Mouse (Mus musculus): ENCODE results near the gene Ttc19. TPM values are rescaled to one million over a fixed set of nuclear protein-coding genes. Genes with fewer than 3 reads are reported as not detected.

Gene Ttc19
- 16.2 and 20.5 TPM in 2 replicates for polyA plus RNA-seq (2016; fragmentation: Nextera tagmentation; extraction: Ambion mirVana)

DNA sequence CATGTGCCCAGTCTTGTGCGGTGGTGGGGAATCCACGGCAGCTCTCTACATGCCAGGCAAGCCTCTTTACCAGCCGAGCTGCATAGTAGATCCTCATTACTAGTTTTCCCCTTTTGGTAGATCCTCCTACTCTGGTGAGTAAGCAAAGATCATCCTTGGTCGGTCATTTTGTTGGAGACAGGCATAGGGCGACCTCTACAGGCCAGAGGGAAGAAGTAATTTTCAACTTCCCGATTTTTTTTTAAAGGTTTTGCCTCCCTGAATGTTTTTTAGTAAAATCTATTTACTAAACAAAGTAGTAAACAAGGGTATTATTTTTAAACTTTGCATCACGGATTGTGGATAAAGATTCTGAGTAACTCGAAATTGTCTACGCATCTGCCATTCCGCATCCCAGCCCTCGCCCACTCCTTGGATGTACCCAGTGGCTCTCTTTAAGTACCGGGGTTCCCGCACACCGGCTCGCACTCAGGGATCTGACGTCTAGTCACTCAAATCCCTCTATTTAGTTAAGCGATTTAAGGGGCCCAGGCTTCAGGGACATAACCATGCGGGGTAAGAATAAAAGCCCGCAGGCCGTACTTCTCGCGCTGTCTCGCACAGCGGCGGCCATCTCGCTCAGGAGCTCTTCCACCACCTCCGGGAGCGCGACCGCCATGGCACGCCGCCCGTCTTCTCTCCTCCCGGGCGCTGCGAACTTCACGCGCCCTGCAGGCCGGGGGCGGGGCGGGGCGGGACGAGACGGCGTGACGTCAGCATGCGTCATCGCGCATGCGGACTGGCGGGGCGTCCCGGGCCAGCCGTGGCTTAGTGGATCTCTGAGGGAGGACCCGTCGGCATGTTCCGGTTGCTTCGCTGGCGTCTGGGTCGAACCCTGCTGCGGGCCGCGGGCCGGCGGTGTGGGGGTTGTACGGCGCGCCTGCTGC lies at the start of gene Ttc19, which contains the start of gene Zswim7:
Gene Ttc19, plus strand, starts transcription at position 799 of the 926 bp plus-strand sequence.
Gene Zswim7, minus strand, starts transcription at position 701 of the 926 bp plus-strand sequence.
- Histone ChIP-seq H3K27me3 (ENCODE audit: insufficient read depth, poor library complexity, severe bottlenecking) (no peaks in the 10 kb centered on the region), H3K4me1 (replicated peaks) (peaks cover 15% of the 10 kb centered on the region), H3K27ac (peak within 1 kb of the TSS; percentile 92), H3K4me3 (peak within 1 kb of the TSS; percentile 93), H3K9me3 (no peaks in the 10 kb centered on the region), H3K36me3 (peaks cover 24% of the 10 kb centered on the region)
- under 1% methylated on average over 67 of the region's 68 CpGs for WGBS
- peak; percentile 93 for DNase-seq (ENCODE audit: low spot score)

DNA sequence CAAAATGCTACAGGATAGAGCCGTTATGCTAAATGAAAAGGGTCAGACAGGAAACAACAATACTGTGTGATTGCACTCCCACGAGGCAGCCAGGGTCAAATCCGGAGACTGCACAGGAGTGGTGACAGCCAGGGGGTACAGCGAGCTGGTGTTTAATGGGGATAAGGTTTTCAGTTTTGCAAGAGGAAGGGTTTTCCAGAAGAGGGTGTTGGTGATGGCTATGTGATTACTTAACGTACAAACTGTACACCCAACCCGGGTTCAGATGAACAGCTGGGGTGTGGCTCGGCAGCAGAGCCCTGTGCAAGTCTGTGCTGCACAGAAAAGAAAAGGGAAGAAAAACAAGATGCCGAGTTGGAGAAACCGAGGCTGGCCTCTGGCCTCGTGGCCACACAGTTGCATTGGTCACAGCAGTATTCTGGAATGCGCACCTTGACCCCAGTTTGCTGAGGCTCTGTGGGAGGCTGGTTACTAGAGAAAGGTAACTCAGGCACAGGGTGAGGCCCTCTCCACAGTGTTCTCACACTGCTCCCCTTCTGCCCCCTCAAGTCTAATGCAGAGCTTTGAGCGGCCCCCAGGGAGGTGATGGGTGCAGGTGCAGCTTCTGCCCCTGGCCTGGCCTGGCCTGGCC lies 40.5 kb upstream of the Ttc19 start:
- Histone ChIP-seq H3K9me3 (peaks cover 8% of the 10 kb centered on the region; the same call in 1 of the 2 replicates), H3K27ac (no peak overlapping the region), H3K4me3 (no peak overlapping the region), H3K4me1 (replicated peaks) (peaks cover 6% of the 10 kb centered on the region), H3K27me3 (ENCODE audit: insufficient read depth, poor library complexity, severe bottlenecking) (no peaks in the 10 kb centered on the region), H3K36me3 (no peaks in the 10 kb centered on the region)
- no peak for DNase-seq (ENCODE audit: low spot score)
- 80% methylated on average over 12 of the region's 12 CpGs for WGBS

DNA sequence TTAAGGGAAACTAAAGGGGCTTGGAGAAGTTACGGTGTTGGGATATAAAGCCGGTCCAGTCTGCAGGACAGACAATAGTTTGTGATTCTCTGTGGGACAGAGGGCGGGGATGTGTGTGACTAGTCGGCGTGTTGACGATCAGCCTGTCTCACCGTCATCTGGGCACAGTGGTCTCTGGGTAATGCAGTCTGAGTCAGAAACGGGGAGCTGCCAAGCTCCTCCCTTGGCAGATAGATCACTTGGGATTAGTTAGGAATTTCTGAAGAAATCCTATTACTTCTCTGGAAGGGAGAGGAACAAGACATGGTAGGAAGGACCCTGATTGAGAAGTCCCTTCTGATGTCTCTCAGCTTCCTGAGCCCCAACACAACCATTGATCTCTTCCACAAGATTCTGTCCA lies 37.4 kb upstream of the Ttc19 start:
- Histone ChIP-seq H3K27ac (no peak overlapping the region), H3K9me3 (peaks cover 11% of the 10 kb centered on the region; the same call in 1 of the 2 replicates), H3K27me3 (ENCODE audit: insufficient read depth, poor library complexity, severe bottlenecking) (peaks cover 19% of the 10 kb centered on the region), H3K36me3 (no peaks in the 10 kb centered on the region), H3K4me3 (no peak overlapping the region), H3K4me1 (replicated peaks) (peaks cover 14% of the 10 kb centered on the region)
- DNase-seq (ENCODE audit: low spot score), result no peak
- 93% methylated on average over 8 of the region's 8 CpGs for WGBS

DNA sequence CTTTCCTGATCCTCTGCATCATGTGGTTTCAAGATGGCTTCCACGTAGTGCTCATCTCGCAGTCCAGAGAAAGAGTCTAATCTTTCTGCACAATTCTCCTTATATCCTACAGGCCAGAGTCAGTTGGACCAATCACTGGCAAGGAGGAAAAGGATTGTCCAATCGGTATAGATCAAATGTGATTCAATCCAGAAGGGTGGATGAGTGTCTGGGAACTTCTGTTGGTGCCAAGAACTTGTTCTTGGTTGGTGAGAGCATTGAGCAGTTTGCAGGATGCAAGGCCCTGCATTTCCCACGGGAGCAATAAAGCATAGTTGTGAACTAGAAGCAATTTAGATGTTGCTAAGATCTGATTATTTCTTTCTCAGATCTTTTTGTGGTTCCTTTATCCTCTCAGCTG lies 36.8 kb upstream of the Ttc19 start:
- Histone ChIP-seq H3K9me3 (peaks cover 11% of the 10 kb centered on the region; the same call in 1 of the 2 replicates), H3K36me3 (no peaks in the 10 kb centered on the region), H3K27me3 (ENCODE audit: insufficient read depth, poor library complexity, severe bottlenecking) (peaks cover 25% of the 10 kb centered on the region), H3K4me1 (replicated peaks) (peaks cover 20% of the 10 kb centered on the region), H3K27ac (no peak overlapping the region), H3K4me3 (no peak overlapping the region)
- 89% methylated on average over 4 of the region's 4 CpGs for WGBS
- DNase-seq (ENCODE audit: low spot score), result no peak

DNA sequence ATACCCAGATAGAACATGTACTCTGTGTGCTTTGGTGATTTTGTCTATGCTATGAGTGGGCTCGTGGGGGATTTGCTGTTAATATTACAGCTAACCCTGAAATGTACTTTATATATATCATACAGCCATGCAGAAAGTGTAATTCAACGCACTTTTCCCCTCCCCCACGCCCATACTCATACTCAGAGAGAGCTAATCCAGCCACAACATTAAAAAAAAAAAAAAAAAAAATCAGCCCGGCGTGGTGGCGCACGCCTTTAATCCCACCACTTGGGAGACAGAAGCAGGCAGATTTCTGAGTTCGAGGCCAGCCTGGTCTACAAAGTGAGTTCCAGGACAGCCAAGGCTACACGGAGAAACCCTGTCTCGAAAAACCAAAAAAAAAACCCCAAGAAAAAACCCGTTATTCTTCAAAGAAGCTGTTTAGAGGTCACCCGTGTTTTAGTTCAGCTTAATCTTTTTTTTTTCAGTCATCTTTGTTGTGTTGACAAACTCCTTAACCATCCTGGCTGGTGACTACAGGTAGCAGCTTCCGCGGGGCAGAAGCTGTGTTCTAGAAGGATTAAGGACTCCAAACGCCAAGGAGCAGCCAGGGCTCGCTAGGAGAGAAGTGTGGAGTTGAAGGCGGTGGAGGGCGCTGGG lies 33.4 kb upstream of the Ttc19 start:
- Histone ChIP-seq H3K36me3 (no peaks in the 10 kb centered on the region), H3K27ac (peak overlapping the region; percentile 75), H3K4me1 (replicated peaks) (peaks cover 32% of the 10 kb centered on the region), H3K27me3 (ENCODE audit: insufficient read depth, poor library complexity, severe bottlenecking) (peaks cover 58% of the 10 kb centered on the region), H3K9me3 (peaks cover 11% of the 10 kb centered on the region; the same call in 1 of the 2 replicates), H3K4me3 (peak overlapping the region; percentile 75)
- DNase-seq (ENCODE audit: low spot score), result no peak
- 41% methylated on average over 18 of the region's 18 CpGs for WGBS

DNA sequence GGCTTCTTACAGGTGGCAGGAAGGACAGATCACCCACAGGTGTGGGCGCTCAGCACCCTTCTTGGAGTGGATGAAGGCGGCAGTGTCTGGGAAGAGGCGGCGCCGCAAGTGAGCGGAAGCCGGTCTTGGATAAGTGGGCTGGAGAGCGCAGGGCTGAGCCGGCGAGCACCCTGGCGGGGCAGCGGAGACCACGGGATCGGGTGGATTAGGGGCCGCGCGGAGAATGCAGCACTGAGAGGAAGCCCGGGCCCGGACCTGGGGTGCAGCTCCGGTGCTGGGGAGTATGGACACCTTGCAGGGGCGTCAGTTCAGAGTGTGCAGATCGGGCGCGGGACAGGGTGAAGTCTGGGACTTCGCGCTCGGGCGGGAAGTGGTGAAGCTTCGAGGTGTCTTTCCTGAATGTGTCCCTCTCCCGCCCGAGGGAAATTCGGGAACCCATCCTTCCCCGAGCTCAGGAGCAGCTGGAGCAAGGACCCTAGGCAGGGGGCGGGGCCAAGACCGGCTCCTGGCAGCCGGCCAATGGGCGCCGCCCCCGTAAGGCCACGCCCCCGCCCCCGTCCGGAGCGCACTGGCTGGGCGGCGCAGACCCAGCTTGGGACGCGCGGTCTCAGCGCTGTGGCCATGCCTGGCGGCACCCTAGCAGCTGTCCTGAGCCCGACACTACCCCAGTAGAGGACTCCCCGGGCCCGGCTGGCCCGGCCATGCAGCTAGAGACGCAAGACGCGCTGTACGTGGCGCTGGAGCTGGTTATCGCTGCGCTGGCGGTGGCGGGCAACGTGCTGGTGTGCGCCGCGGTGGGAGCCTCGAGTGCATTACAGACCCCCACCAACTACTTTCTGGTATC lies 32.6 kb upstream of the Ttc19 start, which contains the start of gene Adora2b:
Gene Adora2b, plus strand, starts transcription at position 584 of the 844 bp plus-strand sequence.
- peak within 1 kb of the TSS; percentile 75 for H3K27ac ChIP-seq
- peaks cover 62% of the 10 kb centered on the region for H3K27me3 ChIP-seq (ENCODE audit: insufficient read depth, poor library complexity, severe bottlenecking)
- H3K4me1 ChIP-seq (replicated peaks), result peaks cover 32% of the 10 kb centered on the region

DNA sequence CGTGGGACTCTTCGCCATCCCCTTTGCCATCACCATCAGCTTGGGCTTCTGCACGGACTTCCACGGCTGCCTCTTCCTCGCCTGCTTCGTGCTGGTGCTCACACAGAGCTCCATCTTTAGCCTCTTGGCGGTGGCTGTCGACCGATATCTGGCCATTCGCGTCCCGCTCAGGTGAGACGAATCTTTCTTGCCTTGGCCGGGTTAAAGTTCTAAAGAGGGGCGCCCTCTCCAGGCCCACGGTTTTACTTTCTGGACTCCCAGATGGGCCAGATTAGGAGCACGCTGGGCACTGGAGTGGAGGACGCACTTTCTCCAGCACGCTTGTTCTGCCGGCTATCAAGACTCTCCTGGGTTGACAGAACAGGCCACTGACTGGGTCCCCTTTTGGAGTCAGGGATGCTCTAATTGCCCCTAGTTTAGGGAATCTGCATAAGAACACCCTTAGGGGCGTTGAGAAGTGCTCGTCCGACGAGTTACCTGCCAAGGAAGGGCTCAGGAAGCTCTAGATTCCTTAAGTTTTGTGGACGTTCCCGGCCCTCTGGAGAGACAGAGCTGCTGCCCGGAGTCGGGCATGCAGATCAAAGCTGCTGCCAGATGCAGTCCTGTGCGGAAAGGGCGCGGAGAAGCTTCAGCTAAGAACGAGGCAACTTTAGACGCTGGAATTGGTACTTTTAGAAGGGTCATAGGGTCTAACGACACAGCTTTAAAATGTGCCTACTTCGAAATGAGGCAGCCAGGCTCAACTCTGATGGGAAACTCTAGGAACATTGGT lies 31.8 kb upstream of the Ttc19 start:
- Histone ChIP-seq H3K27me3 (ENCODE audit: insufficient read depth, poor library complexity, severe bottlenecking) (peaks cover 62% of the 10 kb centered on the region), H3K27ac (peak overlapping the region; percentile 75), H3K4me3 (peak overlapping the region; percentile 75), H3K4me1 (replicated peaks) (peaks cover 32% of the 10 kb centered on the region), H3K9me3 (peaks cover 11% of the 10 kb centered on the region; the same call in 1 of the 2 replicates), H3K36me3 (no peaks in the 10 kb centered on the region)
- peak; percentile 52 for DNase-seq (ENCODE audit: low spot score)
- 4% methylated on average over 35 of the region's 35 CpGs for WGBS

More for the DNA sequence above, 32.6 kb upstream of the Ttc19 start, which contains the start of gene Adora2b:
- Histone ChIP-seq H3K9me3 (peaks cover 11% of the 10 kb centered on the region; the same call in 1 of the 2 replicates), H3K36me3 (no peaks in the 10 kb centered on the region), H3K4me3 (peak within 1 kb of the TSS; percentile 75)
- peak; percentile 91 for DNase-seq (ENCODE audit: low spot score)
- WGBS, result under 1% methylated on average over 69 of the region's 69 CpGs

DNA sequence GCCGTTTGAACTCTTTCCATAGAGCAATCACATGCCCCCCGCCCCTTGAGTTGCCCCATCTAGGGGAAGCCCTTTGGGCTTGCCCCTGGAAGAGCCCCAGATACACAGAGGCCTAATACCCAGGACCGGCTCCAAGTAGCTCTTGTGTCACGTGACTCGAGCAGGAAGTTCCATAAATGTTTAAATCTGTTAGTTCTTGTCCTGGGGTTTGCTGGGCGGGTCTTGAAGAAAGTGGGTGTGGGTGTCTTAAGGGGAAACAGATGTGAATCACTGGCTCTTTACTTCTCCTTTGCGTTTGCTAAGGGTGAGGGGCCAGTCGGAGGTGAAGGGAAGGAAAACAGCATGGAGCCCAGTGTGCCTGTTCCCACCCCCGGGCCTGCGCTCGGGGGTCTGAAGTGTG lies 30.2 kb upstream of the Ttc19 start:
- Histone ChIP-seq H3K4me3 (no peak overlapping the region), H3K36me3 (no peaks in the 10 kb centered on the region), H3K27ac (peak overlapping the region; percentile 62; the same call in 1 of the 2 replicates), H3K4me1 (replicated peaks) (peaks cover 38% of the 10 kb centered on the region), H3K9me3 (no peaks in the 10 kb centered on the region), H3K27me3 (ENCODE audit: insufficient read depth, poor library complexity, severe bottlenecking) (peaks cover 62% of the 10 kb centered on the region)
- peak; percentile 34 for DNase-seq (ENCODE audit: low spot score)
- 61% methylated on average over 11 of the region's 11 CpGs for WGBS

DNA sequence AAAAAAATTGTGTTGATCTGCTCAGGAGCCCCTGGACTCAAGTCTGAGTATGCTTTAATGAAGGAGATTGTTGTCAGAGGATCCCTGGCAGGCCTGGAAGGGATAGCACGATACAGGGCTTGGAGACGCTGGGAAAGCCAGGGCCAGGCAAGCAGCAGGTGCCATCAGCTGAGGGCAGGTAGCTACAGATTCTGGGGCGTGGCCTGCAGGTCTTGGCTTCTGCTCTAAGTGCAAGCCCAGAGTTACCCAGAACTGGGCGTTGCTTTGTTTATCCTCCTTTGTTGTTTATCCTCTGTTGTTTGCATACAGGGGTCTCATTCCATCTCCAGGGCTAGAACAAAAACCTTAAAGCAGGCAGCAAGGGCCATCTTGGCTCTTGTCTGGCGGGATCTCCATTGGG lies 27.9 kb upstream of the Ttc19 start:
- 79% methylated on average over 5 of the region's 5 CpGs for WGBS
- Histone ChIP-seq H3K9me3 (no peaks in the 10 kb centered on the region), H3K36me3 (no peaks in the 10 kb centered on the region), H3K27ac (no peak overlapping the region), H3K4me1 (replicated peaks) (peaks cover 41% of the 10 kb centered on the region), H3K4me3 (no peak overlapping the region), H3K27me3 (ENCODE audit: insufficient read depth, poor library complexity, severe bottlenecking) (peaks cover 46% of the 10 kb centered on the region)
- DNase-seq (ENCODE audit: low spot score), result no peak

DNA sequence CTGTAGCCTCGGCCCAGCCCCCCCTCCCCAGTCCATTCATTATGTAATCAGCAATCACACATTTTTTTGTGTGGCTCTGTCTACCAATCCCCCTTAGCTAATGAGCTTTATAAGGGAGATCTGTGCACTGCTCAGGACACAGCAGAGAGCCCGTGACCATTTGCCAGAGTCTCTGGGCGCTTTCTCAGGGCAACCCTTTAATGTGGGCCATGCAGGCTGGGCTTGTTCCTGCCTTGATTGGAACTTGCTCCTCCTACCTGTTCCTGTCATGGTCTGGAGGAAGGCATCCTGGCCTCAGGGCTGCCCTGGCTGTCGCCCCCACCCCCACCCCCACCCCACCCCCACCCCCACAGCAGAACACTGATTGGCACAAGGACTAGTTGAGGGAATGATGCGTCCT lies 22.1 kb upstream of the Ttc19 start:
- H3K9me3 ChIP-seq, result no peaks in the 10 kb centered on the region
- DNase-seq (ENCODE audit: low spot score), result no peak
- no peaks in the 10 kb centered on the region; the same call in 1 of the 2 replicates for H3K27me3 ChIP-seq (ENCODE audit: insufficient read depth, poor library complexity, severe bottlenecking)
- H3K4me1 ChIP-seq (replicated peaks), result peaks cover 52% of the 10 kb centered on the region
- H3K27ac ChIP-seq, result no peak overlapping the region
- no peak overlapping the region for H3K4me3 ChIP-seq
- 67% methylated on average over 5 of the region's 5 CpGs for WGBS
- H3K36me3 ChIP-seq, result no peaks in the 10 kb centered on the region

DNA sequence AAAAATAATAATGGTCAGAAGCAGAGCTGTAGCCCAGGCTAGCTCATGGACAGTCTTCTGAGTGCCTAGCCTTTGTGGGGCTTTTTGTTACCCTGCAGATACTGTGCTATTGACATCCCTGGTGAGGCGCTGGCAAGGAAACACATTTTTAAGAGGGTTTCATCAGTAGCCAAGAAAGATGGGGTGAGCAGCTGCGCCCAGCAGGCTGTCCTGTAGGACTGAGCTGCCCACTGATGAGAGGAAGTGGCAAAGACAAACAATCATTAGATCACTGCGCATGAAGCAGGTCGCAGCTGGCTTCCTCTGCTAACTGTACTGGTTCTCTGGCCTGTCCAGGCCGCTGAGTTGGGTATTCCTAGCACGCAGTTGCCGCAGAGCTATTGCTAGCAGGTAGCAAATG lies 17.7 kb upstream of the Ttc19 start:
- 84% methylated on average over 7 of the region's 7 CpGs for WGBS
- H3K9me3 ChIP-seq, result no peaks in the 10 kb centered on the region

More for the DNA sequence above, 17.7 kb upstream of the Ttc19 start:
- Histone ChIP-seq H3K36me3 (no peaks in the 10 kb centered on the region), H3K27me3 (ENCODE audit: insufficient read depth, poor library complexity, severe bottlenecking) (peaks cover 3% of the 10 kb centered on the region; the same call in 1 of the 2 replicates), H3K4me1 (replicated peaks) (peaks cover 76% of the 10 kb centered on the region), H3K4me3 (no peak overlapping the region), H3K27ac (no peak overlapping the region)
- DNase-seq (ENCODE audit: low spot score), result no peak
